Mouse (Mus musculus) telencephalon, adult 2 months (tissue): ENCODE measurements at regions not wholly inside any gene's neighbourhood (a gene's known extent, or its start where the extent isn't known, plus 50 kb on each side); places are given as distances from the start of the nearest gene placed in this dataset.
A peak's percentile ranks its signal among the peaks of the same experiment; 100 is the strongest.

ENCODE experiments used
- DNase-seq: peaks from one replicate; pipeline ENCODE4 v3.0.0-alpha.2; 2011; ENCODE audit warnings: low read depth, low spot score

DNA sequence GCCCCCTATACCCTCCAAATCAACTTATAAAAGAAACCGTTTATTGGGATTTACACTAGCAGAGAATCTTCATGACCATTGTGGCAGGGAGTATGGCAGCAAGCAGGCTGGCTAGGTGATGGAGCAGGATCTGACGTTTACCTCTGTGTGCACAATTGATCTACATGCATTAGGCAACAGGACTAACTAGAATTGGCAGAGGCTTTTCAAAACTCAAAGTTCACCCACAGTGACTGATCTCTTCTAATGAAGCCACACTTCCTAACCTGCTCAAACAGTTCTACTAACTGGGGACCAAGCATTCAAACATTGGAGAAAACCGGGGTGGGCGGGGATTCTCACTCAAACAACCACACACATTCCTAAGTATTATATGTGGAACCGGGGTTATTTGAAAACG, 1382.9 kb upstream of the Tenm2 start:
- no peak for DNase-seq

DNA sequence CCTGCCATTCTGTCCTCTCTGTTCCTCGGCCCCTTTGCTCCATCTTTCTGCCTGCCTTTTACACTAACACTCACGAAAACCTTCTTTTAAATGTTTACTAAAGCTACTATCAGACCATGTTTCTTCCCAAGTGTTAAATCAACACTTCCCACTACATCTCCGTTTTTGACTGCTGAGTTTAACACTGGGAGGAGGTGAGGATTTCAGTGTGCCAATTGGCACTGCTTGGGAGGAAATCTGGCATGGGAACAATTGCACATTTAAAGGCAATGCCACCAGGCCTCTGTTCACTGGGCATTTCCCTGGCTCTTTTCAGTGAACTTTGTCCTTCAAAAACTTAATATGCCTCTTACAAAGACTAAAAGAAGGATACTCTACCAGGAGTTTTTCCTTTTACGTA, 1365.2 kb upstream of the Tenm2 start:
- DNase-seq, result peak; percentile 29

DNA sequence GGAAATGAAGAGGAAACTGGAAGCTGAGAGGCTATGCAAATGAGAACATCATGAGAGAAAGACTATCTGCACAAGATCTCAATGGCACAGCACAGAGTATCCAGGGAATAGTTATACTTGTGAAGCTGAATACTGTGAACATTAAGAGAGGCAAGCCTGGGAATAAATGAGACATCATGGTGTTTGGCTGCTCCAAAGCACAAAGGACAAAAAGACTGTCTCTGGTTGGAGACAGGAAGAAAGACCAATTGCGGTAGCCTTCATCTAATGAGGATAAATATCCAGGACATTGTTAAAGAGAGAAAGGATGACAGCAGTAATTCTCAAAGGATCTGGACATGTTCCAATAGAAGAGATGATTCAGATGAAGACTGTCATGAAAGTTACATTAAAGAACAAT, 1332.8 kb upstream of the Tenm2 start:
- no peak for DNase-seq

DNA sequence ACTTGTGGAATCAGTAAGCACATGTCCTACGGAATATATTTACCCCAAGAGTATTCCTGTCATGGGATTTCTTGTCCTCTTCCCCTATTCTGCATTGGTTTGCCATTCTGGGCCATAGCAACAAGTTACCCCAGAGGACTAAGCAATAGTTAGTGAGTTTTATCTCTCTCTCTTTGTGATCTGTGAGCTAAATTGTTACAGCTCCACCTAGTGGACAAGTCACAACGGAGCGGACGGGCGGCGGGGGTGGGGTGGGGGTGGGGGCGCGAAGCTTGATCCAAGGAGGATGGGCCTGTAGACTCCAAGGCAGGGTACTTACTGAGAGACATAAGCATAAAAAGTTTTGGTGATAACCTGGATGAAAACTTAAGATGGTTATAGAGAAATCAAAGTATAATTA, 1308.1 kb upstream of the Tenm2 start:
- DNase-seq, result peak; percentile 11

DNA sequence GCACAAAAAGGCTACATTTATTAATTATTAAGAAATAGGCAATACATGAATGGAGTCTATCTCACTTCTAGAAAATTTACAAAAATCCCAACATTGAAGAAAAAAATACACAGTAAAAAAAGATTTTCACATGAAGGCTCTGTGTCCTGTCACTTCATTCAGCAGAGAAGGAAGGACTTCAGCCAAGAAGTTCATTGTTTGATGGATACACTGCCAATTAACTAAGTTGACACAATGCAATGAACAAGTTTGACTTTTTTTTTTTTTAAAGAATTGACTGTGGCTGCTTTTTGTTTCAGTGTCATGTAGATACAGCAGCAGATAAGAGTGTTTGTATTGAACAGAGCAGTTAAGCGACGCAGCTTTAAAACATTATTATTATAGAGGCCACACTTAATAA, 1304.3 kb upstream of the Tenm2 start:
- no peak for DNase-seq

DNA sequence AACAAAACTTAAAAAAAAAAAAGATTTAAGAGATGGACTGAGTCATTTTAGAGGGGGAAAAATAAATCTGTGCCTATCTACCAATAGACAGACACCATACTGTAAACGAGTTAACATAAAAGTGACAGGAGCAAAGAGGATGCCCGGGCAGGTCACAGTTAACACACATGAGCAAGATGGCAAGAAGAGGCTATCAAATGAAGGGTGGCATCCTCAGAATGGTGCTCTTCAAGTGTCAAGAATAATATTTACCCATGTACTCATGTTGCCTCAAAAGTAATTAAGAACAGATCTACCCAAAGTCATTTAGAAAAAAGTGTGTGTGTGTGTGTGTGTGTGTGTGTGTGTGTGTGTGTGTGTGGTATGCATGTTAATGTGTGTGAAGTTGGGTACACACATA, 1296.5 kb upstream of the Tenm2 start:
- DNase-seq, result no peak

DNA sequence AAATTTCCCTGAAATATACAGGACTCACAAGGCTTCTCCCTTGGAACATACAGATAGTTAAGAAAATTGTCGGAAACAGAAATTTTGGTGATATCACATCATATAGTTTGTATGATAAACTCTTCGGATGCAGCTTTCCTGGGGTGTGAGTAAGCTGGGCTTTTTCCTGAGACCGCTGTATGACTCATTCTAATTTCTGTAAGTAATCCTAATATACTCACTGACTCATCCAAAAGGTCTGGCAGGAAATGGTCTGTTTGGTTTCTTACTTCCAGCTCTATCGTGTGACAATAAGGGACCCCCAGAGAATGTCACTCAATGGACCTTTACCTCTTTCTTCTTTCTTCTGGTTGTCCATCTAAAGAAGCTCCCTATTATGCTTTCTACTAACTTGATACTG, 1273.9 kb upstream of the Tenm2 start:
- DNase-seq, result no peak

DNA sequence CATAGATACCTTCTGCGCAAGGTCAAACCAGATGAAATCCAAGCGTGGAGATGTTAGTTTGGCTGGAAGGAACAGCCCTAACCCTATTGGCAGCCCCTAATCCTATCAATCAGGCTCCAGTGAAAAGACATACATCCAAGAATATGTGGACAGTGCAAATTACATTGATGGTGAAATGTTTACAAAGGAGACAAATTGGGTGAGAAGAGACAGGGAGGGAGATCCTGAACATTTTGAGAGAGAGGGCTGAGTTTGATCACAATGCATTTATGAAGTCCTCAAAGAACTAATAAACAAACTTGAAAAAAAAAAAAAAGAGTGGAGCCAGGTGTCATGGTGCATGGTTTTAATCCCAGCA, 1228.5 kb upstream of the Tenm2 start:
- DNase-seq, result no peak

DNA sequence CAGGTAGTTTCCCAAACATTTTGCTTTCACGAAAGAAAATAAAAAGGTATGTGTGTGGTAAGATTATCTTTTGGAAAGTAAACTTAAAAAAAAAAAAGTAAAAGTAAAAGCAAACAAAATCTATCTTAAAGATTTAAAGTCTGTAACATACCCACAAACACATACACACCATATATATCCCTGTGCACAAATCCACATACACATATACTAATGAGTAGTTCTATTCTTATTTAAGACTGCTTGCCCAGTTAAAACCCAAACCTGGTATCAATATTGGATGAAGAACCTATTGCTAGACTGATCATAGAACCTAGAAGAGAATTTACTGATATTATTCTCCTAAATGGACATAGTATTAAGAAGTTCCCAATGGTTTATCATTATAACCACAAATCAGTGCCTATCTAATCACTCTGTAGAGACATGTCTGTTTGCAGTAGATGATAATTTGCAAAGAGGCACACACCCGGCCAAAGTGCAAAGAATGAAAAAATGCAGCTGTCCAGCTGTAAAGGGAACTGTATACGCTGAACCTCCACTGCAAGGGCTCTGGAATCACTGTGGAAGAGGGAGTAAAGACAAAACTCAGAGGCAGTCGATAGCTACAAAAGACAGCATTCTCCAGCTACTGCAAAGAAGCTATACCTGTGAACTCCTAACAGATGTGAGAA, 1227.9 kb upstream of the Tenm2 start:
- DNase-seq, result no peak

DNA sequence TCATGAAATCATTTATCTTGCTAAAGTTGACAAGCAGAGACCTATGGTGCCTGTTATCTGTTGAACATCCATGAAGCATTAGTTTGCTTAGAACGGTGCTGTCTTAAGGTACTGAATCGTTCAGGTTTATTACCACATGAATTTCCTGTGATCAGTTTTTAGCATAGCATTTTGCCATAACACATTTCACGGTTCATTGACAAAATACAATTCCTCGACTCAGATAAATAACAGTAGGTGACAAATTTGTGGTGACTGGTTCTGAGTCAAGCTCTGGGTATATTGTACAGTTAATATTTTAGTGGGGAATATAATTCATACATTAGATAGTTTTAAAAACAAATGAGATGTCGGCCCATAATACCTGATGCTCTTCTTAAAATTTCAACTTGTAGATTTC, 1207.5 kb upstream of the Tenm2 start:
- DNase-seq, result no peak

DNA sequence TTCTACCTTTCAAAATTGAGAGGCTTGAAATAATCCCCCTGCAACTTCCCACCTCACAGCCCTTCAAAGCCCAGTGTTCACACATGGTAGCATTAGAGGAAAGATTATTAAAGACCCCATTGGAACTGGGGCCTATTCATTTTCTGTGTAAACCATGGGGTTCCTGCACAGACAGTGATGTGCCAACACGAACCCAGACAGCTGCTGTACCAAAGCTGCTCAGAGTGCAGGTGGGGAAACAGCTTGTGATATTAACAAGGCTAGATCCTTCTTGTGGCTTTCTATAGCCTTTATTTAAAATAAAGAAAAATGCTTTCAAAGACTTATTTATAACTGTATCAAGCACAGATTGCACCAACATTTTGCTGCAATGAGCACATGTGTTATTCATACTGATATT, 1174.5 kb upstream of the Tenm2 start:
- DNase-seq, result no peak

DNA sequence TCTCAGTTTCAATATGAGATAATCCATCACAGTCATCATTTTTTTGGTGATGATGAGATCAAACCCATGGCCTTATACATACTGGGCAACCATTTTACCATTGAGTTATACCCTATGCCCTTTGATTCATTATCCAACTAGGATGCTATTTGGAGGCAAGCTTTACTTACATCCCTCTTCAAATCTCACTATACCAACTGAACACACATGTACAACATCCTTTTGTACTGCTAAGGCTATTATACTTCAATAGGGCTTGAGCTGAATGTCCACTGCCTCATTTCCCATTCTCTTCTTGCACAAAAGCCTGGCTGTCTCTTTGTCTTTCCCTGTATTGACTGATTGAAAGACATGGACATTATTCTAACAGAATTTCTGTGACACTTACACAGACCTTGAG, 1162.0 kb upstream of the Tenm2 start:
- no peak for DNase-seq

DNA sequence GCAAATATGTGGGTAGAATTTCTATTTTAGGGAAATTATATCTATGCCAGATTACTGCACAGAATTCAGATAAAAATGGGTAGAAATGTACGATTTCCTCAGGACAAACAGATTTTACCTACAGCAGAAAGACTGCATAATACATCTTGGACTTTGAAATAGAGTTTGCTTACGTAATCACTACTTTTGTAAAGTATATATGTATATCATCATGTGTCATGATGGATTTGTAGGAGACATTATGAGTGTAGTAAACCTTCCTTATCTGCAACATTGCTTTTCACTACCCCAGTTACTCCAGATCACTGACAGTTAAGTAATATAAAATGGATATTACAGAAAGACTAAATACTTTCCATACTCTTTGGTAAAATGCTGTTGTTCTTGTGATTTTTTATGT, 1151.2 kb upstream of the Tenm2 start:
- no peak for DNase-seq

DNA sequence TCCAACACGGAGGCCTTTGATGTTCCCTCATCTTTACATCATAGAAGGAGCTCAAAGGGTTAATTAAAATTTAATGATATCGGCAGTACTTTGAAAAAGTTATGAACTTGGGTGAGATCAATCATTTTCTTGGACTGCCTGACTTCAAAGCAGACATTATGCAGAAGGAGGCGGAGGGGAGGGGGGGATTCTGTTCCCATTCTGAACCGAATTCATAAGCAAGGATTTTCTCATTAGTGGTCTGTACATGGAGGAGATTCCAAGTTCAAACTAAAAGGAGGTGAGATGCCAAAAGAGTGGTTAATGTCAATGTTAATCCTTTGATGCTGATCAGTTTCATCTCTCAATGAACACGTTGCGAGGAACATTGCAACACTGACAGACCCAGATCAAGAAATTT, 1110.7 kb upstream of the Tenm2 start:
- no peak for DNase-seq

DNA sequence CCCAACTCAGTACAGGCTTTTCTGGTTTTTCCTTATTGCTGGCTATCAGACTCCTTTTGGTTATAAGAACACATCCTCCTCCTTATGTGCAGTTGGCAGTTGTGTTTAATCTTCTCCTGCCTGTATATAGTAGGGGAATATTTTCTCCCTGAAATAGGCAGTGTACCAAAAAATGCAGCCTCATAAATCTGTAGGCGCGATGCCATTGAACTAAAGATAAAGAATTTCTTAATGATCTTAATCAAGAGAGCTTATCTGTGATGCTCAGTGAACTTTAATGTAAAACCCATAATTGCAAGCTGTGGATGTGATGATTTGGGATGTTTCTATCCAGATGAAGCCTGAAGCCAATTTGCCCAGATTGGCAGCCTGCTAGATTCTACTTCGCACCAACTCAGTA, 1099.6 kb upstream of the Tenm2 start:
- no peak for DNase-seq

DNA sequence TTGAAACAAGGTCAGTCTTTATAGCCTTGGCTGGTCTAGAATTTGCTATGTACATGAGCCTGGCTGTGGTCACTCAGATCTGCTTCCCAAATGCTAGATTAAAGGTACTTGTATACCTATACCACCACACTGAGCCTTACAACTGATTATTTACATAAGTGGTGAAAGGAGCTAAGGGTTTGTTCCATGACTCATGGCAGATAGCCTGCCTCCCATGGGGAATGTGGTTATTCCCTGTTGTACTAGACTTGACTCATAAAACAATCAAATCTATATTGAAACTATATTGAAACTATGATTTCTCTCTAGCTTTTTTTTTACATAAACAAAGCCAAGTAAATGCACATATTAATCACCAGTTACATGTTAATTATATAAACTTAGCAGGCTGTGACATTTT, 1061.9 kb upstream of the Tenm2 start:
- no peak for DNase-seq

DNA sequence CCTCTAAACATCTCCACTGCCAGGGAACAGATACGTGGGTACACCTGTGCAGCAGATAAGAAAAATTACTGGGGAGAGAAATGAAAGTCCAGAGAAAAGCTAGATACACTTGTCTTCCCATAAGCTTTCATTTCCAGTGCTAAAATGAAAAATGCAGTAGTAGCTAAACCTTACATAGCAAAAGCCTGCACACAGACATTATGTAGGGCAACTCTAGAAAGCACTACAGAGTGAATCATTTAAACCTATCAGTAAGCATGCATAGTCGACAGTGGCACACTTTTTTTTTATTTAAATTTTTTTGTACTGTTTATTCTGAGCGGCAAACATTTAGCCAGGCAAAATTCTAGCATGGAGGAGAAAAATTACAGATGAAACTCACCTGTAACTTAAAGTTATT, 1055.5 kb upstream of the Tenm2 start:
- no peak for DNase-seq

DNA sequence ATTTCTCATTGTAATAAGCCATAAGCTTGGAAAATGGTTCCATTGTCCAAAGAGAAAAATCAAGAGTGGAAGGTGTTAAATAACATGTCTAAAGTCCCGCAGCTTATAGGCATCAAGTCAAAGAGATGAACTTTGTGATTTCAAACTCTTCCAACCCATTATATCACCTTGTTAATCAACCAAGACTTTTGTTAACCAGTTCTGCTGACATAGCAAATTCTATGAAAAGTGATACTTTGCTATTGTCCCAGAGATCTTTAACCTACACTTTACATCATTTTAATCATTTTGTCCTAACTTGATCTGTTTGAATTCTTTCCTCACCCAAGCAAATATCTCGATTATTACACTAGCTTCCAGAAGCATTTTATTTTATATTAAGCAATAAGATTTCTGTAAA, 1045.2 kb upstream of the Tenm2 start:
- no peak for DNase-seq
